Mouse (Mus musculus) thymus, adult 2 months (tissue): ENCODE data around the gene Zfyve28.

Experiments used
- CTCF ChIP-seq: fragments of 200-500 bp; IDR thresholded peaks from 2 replicates; pipeline ENCODE4 v1.5.1; 2012; ENCODE audit warnings: mild to moderate bottlenecking, control low read depth, low read length, moderate library complexity, borderline replicate concordance; ENCODE audit not compliant: control insufficient read depth, poor library complexity, insufficient read depth; ENCODE audit errors: extremely low read depth
- POLR2A ChIP-seq: fragments of 200-500 bp; IDR thresholded peaks from 2 replicates; pipeline ENCODE4 v1.6.1; 2012; ENCODE audit warnings: mild to moderate bottlenecking, low read length, control low read depth, moderate library complexity; ENCODE audit not compliant: control insufficient read depth, poor library complexity, insufficient read depth; ENCODE audit errors: extremely low read depth

DNA sequence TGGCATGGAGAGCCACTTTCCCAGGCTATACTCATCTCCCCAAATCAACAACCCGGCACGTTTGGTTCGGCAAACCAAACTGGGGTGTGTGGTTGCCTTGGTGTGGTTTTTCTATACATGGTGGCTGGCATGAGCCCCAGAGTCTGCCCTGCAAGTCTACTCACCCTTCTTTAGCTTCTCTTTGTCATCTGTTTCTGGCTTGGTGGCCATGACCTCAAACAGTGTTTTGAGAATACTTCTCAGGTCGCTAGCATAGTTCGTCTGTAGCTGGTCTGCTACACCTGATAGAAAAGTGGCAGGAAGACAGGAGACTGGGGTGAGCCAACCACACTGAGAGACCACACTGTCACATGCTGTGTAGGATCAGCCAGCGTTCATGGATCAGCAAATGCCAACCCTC lies 89.6 kb downstream of the Zfyve28 start:
- TF ChIP-seq CTCF (no peak), POLR2A (no peak)
